Mouse (Mus musculus) cerebral cortex, adult 2 months (tissue): ENCODE results near the gene Fosl1.

Experiments
- whole genome bisulfite sequencing: fragments of 180-500 bp; shearing (Covaris S2); methylation state at CpG from one replicate; pipeline ENCODE4 v1.1.7; 2018; 5-methylcytosine and 5-hydroxymethylcytosine counted together

Gene Fosl1

GRCm38 (mm10) chr19:5447515-5448353 lies at the start of gene Fosl1:
Fosl1 (plus strand) TSS chr19:5447547.
- WGBS: under 1% methylated on average over 70 of the region's 70 CpGs

GRCm38 (mm10) chr19:5401073-5401472 lies 46.3 kb upstream of the Fosl1 start:
- 76% methylated on average over 4 of the region's 4 CpGs for WGBS

- WGBS: 79% methylated on average over 8 of the region's 8 CpGs
Observed at GRCm38 (mm10) chr19:5402293-5402692, 45.1 kb upstream of the Fosl1 start, which contains the start of gene Tsga10ip. Tsga10ip (minus strand) TSS chr19:5402526.

GRCm38 (mm10) chr19:5405924-5406323 lies 41.4 kb upstream of the Fosl1 start:
- 24% methylated on average over 7 of the region's 7 CpGs for WGBS

GRCm38 (mm10) chr19:5406531-5407126 lies 40.7 kb upstream of the Fosl1 start:
- 27% methylated on average over 25 of the region's 25 CpGs for WGBS

GRCm38 (mm10) chr19:5407133-5407532 lies 40.2 kb upstream of the Fosl1 start:
- 14% methylated on average over 7 of the region's 7 CpGs for WGBS

- WGBS: 61% methylated on average over 13 of the region's 13 CpGs
Observed at GRCm38 (mm10) chr19:5408057-5409001, 39.0 kb upstream of the Fosl1 start.

- 58% methylated on average over 5 of the region's 5 CpGs for WGBS
Observed at GRCm38 (mm10) chr19:5409068-5409467, 38.3 kb upstream of the Fosl1 start.

- WGBS: 92% methylated on average over 5 of the region's 5 CpGs
Observed at GRCm38 (mm10) chr19:5410641-5411040, 36.7 kb upstream of the Fosl1 start.

GRCm38 (mm10) chr19:5411961-5412360 lies 35.4 kb upstream of the Fosl1 start:
- 42% methylated on average over 5 of the region's 5 CpGs for WGBS

GRCm38 (mm10) chr19:5413840-5414239 lies 33.5 kb upstream of the Fosl1 start:
- WGBS: 65% methylated on average over 4 of the region's 4 CpGs

- 63% methylated on average over 2 of the region's 2 CpGs for WGBS
Observed at GRCm38 (mm10) chr19:5414534-5414957, 32.8 kb upstream of the Fosl1 start.

- WGBS: 94% methylated on average over 8 of the region's 8 CpGs
Observed at GRCm38 (mm10) chr19:5418750-5419466, 28.4 kb upstream of the Fosl1 start.

- 97% methylated on average over 9 of the region's 9 CpGs for WGBS
Observed at GRCm38 (mm10) chr19:5419630-5420029, 27.7 kb upstream of the Fosl1 start.

GRCm38 (mm10) chr19:5420579-5420978 lies 26.8 kb upstream of the Fosl1 start:
- WGBS: 86% methylated on average over 6 of the region's 6 CpGs

- 85% methylated on average over 5 of the region's 5 CpGs for WGBS
Observed at GRCm38 (mm10) chr19:5421784-5422183, 25.6 kb upstream of the Fosl1 start.

GRCm38 (mm10) chr19:5422267-5422666 lies 25.1 kb upstream of the Fosl1 start:
- 73% methylated on average over 10 of the region's 10 CpGs for WGBS

GRCm38 (mm10) chr19:5422895-5423443 lies 24.4 kb upstream of the Fosl1 start:
- 83% methylated on average over 9 of the region's 9 CpGs for whole genome bisulfite sequencing

GRCm38 (mm10) chr19:5423561-5423960 lies 23.8 kb upstream of the Fosl1 start:
- WGBS: 54% methylated on average over 12 of the region's 12 CpGs

- WGBS: under 1% methylated on average over 48 of the region's 48 CpGs
Observed at GRCm38 (mm10) chr19:5424092-5424781, 23.1 kb upstream of the Fosl1 start.
